Mouse (Mus musculus) embryonic facial prominence, embryonic 14.5 days (tissue): ENCODE data around the gene Evc. TPM values are rescaled to one million over a fixed set of nuclear protein-coding genes. Genes with fewer than 3 reads are reported as not detected.

Source experiments
- ATAC-seq: fragments of 200-750 bp; cut with Nextera tagmentation; 2 replicates; pipeline ENCODE4 v1.8.0; 2017; ENCODE audit warnings: low read depth, moderate number of reproducible peaks, moderate TSS enrichment
- DNase-seq: peaks from one replicate; pipeline ENCODE4 v3.0.0-alpha.2; 2015; ENCODE audit warnings: low spot score
- H3K27ac ChIP-seq: fragments of 300-500 bp; sonication (generic); replicated peaks from 2 replicates; pipeline ENCODE4 v1.5.1; 2014; ENCODE audit warnings: low read depth, mild to moderate bottlenecking, low read length, moderate library complexity
- H3K27me3 ChIP-seq: fragments of 300-500 bp; sonication (generic); replicated peaks from 2 replicates; pipeline ENCODE4 v1.6.1; 2014; ENCODE audit warnings: low read length; ENCODE audit not compliant: control insufficient read depth, insufficient read depth
- H3K36me3 ChIP-seq: fragments of 300-500 bp; sonication (generic); 2 replicates; pipeline ENCODE4 v1.6.1; 2014; ENCODE audit warnings: low read length, mixed read lengths; ENCODE audit not compliant: control insufficient read depth, insufficient read depth
- H3K4me1 ChIP-seq: fragments of 300-500 bp; sonication (generic); 2 replicates; pipeline ENCODE4 v1.6.1; 2014; ENCODE audit warnings: antibody characterized with exemption, low read length; ENCODE audit not compliant: control insufficient read depth, insufficient read depth
- H3K4me2 ChIP-seq: fragments of 300-500 bp; sonication (generic); 2 replicates; pipeline ENCODE4 v1.6.1; 2014; ENCODE audit warnings: low read depth, mild to moderate bottlenecking, low read length, moderate library complexity, mixed read lengths
- H3K4me3 ChIP-seq: fragments of 300-500 bp; sonication (generic); 2 replicates; pipeline ENCODE4 v1.5.1; 2014; ENCODE audit warnings: low read depth, mild to moderate bottlenecking, low read length
- H3K9ac ChIP-seq: fragments of 300-500 bp; sonication (generic); 2 replicates; pipeline ENCODE4 v1.6.1; 2014; ENCODE audit warnings: low read depth, mild to moderate bottlenecking, low read length, moderate library complexity, mixed read lengths
- H3K9me3 ChIP-seq: fragments of 300-500 bp; sonication (generic); 2 replicates; pipeline ENCODE4 v1.6.1; 2016; ENCODE audit warnings: low read length; ENCODE audit not compliant: control insufficient read depth
- WGBS: fragments of 180-500 bp; shearing (Covaris S2); extraction: QIAGEN DNeasy Blood & Tissue Kit; methylation state at CpG from one replicate; pipeline ENCODE4 v1.1.7; 2014; 5-methylcytosine and 5-hydroxymethylcytosine counted together
- polyA plus RNA-seq: library from polyadenylated mRNA; unstranded; fragments of >200 nt; fragmentation: Nextera tagmentation; extraction: Ambion mirVana; gene quantifications from 2 replicates; pipeline ENCODE4 v1.2.1, GENCODE M21; 2014

Gene Evc
- polyA plus RNA-seq, 1 experiment from 2014 or later = 17.9 TPM

DNA sequence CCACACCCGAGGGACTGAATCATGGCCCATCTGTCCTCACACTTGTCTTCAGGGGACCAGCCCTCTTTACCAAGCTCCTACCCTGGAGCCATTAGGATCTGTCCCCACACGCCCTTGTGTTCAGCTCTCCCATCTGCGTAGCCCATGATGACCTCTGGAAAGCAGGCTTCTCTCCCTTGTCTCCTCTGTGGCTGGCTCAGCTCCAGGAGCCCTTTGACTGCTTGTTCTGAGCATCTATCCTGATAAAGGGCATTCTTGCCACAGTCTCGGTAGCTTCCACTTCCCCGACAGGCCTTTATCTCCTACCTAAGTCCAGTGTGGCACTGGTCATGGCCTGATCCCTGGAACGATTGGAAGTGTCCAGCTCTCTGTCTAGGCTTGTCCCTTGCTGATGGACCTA, 10.0 kb downstream of the Evc start:
- Histone ChIP-seq H3K4me2 (no peak overlapping the region), H3K4me3 (no peak overlapping the region), H3K9ac (no peak overlapping the region), H3K4me1 (no peaks in the 10 kb centered on the region), H3K9me3 (no peaks in the 10 kb centered on the region), H3K36me3 (peaks cover 74% of the 10 kb centered on the region), H3K27ac (no peak overlapping the region), H3K27me3 (no peaks in the 10 kb centered on the region)
- DNase-seq (no peak), ATAC-seq (no peak)
- 95% methylated on average over 5 of the region's 6 CpGs for WGBS

DNA sequence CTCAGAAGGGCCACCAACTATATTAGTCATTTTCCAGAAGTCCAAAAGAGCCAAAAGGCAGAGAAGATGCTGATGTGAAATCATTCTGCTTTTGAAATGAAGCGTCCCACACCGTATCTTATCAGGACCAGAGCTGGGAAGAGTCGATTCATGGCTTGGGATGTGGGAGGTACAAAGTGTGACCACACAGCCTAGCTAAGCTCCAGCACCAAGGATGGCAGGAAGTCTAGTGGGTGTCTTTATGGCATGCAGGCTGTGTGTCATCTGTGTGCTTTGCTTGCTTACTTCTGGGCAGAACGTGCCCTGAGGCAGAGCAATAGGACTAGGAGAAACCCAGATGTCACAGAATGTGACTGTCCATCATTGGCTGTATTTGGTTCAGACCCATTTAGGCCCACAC, 15.9 kb downstream of the Evc start:
- DNase-seq = no peak
- H3K9me3 ChIP-seq = no peaks in the 10 kb centered on the region
- H3K9ac ChIP-seq = no peak overlapping the region
- H3K4me2 ChIP-seq = no peak overlapping the region
- ATAC-seq = no peak
- H3K27me3 ChIP-seq = no peaks in the 10 kb centered on the region
- H3K27ac ChIP-seq = no peak overlapping the region
- H3K36me3 ChIP-seq = peaks cover 97% of the 10 kb centered on the region
- no peaks in the 10 kb centered on the region for H3K4me1 ChIP-seq
- H3K4me3 ChIP-seq = no peak overlapping the region
- WGBS = 90% methylated on average over 4 of the region's 4 CpGs

DNA sequence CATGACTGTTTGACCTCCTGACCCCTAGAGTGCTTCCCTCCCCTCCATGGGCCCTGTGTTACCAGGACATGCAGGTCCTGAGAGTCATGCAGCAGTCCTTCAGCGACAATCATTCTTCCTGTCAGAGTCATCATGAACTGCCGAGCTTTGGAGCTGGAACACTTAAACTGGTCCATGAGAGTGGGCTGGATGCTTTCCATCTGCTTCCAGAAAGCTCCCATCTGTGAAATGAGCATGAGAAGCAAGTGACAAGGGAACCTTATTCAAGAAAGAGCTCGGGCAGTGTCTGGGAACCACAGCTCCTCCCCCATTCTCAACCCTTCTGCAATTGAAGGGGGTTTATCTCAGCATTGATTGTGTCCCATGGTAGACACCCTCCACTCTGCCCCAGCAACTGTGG, 16.5 kb downstream of the Evc start:
- no peak for DNase-seq
- no peaks in the 10 kb centered on the region for H3K27me3 ChIP-seq
- H3K4me3 ChIP-seq = no peak overlapping the region
- H3K4me1 ChIP-seq = no peaks in the 10 kb centered on the region
- peaks cover 97% of the 10 kb centered on the region for H3K36me3 ChIP-seq
- no peak overlapping the region for H3K27ac ChIP-seq
- H3K4me2 ChIP-seq = no peak overlapping the region
- no peak for ATAC-seq
- H3K9ac ChIP-seq = no peak overlapping the region
- WGBS = 72% methylated on average over 3 of the region's 3 CpGs
- H3K9me3 ChIP-seq = peaks cover 5% of the 10 kb centered on the region; the same call in 1 of the 2 replicates

DNA sequence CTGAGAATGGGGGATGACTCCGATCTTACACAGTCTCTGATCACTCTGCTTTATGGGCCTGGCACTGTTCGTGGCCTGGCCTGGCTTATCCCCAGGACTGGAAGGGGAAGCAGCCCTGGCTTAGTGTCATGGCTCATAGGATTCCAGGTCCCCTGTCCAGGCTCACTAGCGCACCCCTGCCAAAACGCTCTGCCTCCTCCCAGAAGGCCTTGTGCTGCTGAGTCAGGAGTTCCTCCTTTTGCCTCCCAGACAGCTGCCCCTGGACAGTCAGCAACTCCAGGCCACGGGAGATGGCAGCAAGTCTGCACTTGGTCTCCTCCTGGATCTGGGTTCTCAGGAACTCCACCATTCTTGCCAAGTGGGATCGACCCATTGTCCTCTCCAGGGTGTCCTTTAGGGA, 18.0 kb downstream of the Evc start:
- ATAC-seq = no peak
- WGBS = 89% methylated on average over 6 of the region's 6 CpGs
- peaks cover 97% of the 10 kb centered on the region for H3K36me3 ChIP-seq

DNA sequence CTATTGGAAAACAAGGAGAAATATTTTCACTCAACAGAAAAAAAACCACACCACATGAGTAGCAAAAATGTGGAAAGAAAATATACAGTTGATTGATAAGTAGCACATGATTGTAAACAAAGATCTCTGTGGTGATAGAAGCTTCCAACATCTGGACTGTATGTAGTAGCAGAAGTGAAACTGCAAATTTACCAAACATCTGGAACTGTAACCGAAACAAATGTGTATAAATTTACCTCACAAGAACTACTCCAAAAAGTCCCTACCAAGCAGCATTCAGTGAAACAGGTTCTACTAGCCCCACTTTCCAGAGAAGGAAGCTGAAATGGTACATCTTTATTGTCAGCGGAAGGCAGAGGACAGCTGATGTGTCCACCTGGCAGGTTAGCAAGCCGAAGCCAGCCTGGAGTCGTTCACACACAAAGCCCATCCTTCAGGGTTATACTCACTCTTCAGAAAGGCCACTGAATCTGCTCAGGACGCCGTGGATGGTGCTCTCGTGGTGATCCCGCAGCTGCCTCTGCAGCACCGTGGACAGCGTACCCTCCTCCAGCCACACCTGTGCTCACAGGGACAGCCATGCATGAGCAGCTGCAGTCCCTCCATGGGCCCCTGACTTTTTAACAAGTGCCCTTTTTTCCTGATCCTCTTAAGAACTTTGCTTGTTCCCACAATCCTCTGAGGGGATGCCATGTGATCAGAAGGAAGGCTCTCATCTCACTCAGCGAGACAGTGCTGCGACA, 23.5 kb downstream of the Evc start:
- ATAC-seq = no peak

More for the DNA sequence above, 18.0 kb downstream of the Evc start:
- Histone ChIP-seq H3K27ac (no peak overlapping the region), H3K9me3 (peaks cover 10% of the 10 kb centered on the region; the same call in 1 of the 2 replicates), H3K27me3 (no peaks in the 10 kb centered on the region), H3K4me3 (no peak overlapping the region), H3K9ac (no peak overlapping the region), H3K4me2 (no peak overlapping the region), H3K4me1 (no peaks in the 10 kb centered on the region)
- no peak for DNase-seq

DNA sequence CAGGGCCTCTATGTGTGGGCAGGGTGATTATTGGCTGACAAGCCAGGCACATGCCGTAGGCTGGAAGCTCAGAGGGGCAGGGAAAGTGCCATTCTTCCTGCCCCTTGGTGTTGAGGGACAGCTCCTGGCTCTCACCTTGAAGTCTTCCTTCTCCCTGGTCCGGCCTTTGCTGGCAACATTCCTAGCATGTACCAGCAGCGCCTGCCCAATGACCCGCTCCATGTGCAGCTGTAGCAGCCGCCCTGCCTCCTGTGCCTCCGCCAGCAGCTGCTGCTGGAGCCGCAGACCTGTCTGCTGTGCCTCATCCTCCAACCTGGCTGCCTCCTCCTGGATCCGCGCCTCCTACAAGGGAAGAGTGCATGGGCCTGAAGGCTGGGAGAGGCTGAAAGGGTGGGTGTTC, 26.7 kb downstream of the Evc start:
- WGBS = 89% methylated on average over 7 of the region's 9 CpGs

More for the DNA sequence above, 23.5 kb downstream of the Evc start:
- peaks cover 79% of the 10 kb centered on the region for H3K36me3 ChIP-seq
- no peak overlapping the region for H3K27ac ChIP-seq
- no peak overlapping the region for H3K9ac ChIP-seq
- no peaks in the 10 kb centered on the region for H3K27me3 ChIP-seq
- H3K4me1 ChIP-seq = no peaks in the 10 kb centered on the region
- 83% methylated on average over 12 of the region's 12 CpGs for WGBS
- H3K4me3 ChIP-seq = no peak overlapping the region
- no peak for DNase-seq
- no peak overlapping the region for H3K4me2 ChIP-seq
- peaks cover 10% of the 10 kb centered on the region; the same call in 1 of the 2 replicates for H3K9me3 ChIP-seq

DNA sequence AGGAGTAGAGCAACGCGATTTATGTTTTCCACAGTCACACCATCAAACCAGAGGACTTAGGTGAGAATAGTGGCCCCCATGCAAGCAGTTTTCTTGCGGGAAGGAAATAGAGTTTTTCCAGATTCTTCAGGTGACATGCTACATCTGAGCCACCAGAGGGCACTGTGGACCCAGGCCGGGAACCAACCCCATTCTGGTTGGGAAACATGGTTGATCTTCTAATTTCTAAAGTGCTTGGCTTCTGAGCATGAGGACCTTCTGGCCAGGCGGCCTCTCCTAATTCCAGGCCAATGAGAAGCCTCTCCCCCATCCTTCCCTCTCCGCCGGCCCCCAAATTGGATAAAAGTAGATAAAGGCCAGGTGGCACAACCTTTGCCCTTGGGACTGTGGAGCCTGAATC, 38.3 kb downstream of the Evc start:
- Histone ChIP-seq H3K27ac (no peak overlapping the region), H3K4me3 (no peak overlapping the region), H3K27me3 (no peaks in the 10 kb centered on the region), H3K9me3 (no peaks in the 10 kb centered on the region), H3K4me2 (no peak overlapping the region), H3K9ac (no peak overlapping the region), H3K36me3 (peaks cover 36% of the 10 kb centered on the region; the same call in 1 of the 2 replicates), H3K4me1 (no peaks in the 10 kb centered on the region)
- DNase-seq (peak; percentile 24), ATAC-seq (no peak)
- 24% methylated on average over 7 of the region's 7 CpGs for WGBS

More for the DNA sequence above, 26.7 kb downstream of the Evc start:
- peaks cover 61% of the 10 kb centered on the region for H3K36me3 ChIP-seq
- H3K9ac ChIP-seq = no peak overlapping the region
- H3K4me3 ChIP-seq = no peak overlapping the region
- H3K4me2 ChIP-seq = no peak overlapping the region
- H3K27me3 ChIP-seq = no peaks in the 10 kb centered on the region
- no peaks in the 10 kb centered on the region for H3K4me1 ChIP-seq
- DNase-seq = no peak
- H3K27ac ChIP-seq = no peak overlapping the region
- peaks cover 3% of the 10 kb centered on the region; the same call in 1 of the 2 replicates for H3K9me3 ChIP-seq
- ATAC-seq = no peak

DNA sequence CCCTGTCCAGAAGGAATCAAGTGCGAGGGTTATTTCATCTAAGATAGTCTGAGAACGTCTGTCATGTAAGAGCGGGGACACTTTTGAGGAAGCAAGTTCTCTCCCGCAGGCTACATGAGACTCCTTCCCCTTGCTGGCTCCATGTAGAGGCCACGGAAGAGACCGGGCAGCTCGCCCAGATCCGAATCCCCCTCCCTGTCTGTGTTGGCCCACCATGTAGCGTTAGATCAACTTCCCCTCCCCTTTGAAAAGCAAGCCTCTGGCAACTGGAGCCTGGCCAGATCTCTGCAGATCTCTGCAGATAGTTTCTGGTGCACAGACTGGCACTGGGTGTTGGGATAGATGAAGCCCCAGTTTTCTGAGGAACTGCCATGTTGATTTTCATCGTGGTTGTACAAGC, 40.0 kb downstream of the Evc start:
- DNase-seq = peak; percentile 67
- H3K9me3 ChIP-seq = no peaks in the 10 kb centered on the region
- peaks cover 24% of the 10 kb centered on the region; the same call in 1 of the 2 replicates for H3K36me3 ChIP-seq
- 0 out of 2 replicates have a peak, but pooled peaks have one; percentile 31 for ATAC-seq
- H3K9ac ChIP-seq = no peak overlapping the region
- H3K4me1 ChIP-seq = no peaks in the 10 kb centered on the region
- no peak overlapping the region for H3K27ac ChIP-seq
- H3K27me3 ChIP-seq = no peaks in the 10 kb centered on the region
- H3K4me3 ChIP-seq = no peak overlapping the region
- H3K4me2 ChIP-seq = no peak overlapping the region
- 54% methylated on average over 10 of the region's 10 CpGs for WGBS

DNA sequence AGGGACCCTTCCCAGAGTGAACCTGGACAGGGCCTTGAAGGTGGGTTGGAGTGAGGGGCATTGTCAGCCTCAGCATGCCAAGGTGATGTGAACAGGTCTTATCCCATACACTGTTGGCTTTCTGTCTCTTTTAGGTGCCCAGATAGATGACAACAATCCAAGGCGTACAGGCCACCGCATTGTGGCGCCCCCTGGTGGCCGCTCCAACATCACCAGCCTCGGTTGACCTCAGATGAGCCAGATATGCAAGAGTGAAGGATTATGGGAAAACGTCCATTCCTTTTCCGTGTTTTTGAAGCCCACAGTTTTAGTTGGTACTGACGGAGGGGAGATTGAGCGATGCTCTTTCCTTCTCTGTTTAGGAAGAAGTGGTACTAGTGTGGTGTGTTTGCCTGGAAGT, 45.7 kb downstream of the Evc start:
- Histone ChIP-seq H3K4me1 (no peaks in the 10 kb centered on the region), H3K4me2 (no peak overlapping the region), H3K9ac (no peak overlapping the region), H3K36me3 (no peaks in the 10 kb centered on the region), H3K4me3 (no peak overlapping the region), H3K9me3 (no peaks in the 10 kb centered on the region), H3K27me3 (no peaks in the 10 kb centered on the region), H3K27ac (no peak overlapping the region)
- DNase-seq (no peak), ATAC-seq (no peak)
- 64% methylated on average over 9 of the region's 9 CpGs for WGBS
